Mouse (Mus musculus) fibroblast of lung, adult 2 months (primary cell): Measurements from ENCODE around the gene Vmn1r4.

Experiments
- DNase-seq: peaks from one replicate; pipeline ENCODE4 v3.0.0-alpha.2; 2011; ENCODE audit warnings: low read depth

The Vmn1r4 gene

DNA sequence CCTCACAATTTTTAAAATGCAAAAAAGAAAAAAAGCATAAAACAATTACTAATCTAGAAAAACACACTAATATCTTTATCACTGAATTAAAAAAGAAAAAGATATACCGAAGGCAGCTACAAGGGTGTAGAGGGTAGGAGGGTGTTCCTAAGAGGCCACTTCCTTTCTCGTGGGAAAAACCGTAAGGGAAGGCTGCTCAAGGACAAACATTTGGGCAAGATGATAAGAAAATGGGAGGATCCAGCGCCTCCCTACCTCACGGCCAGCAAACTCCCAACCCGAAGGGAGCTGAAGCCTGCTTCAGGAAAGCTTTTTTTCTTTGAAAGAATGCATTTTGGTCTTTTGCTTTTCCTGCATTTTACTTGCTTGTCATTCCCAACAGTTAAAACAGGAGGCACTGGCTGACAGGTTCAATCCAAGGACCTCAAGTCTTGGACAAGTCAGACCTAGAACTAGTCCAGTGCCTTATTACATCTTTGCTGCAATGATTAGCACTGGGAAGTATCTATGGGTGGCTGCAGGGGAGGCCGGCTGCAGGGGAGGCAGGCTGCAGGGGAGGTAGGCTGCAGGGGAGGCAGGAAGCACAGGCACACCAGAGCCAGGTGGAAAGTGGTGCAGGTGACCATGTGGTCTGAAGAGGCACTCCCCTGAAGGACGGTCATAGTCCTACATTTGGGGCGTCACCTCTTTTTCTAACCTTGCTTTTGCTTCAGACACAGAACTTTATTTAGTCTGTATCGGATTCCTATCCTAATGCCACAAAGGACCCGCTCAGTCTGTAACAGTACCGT, 6.0 kb upstream of the Vmn1r4 start:
- no peak for DNase-seq

- no peak for DNase-seq
Observed at GRCm38 (mm10) chr6:56919330-56920044, 4.3 kb upstream of the Vmn1r4 start.

DNA sequence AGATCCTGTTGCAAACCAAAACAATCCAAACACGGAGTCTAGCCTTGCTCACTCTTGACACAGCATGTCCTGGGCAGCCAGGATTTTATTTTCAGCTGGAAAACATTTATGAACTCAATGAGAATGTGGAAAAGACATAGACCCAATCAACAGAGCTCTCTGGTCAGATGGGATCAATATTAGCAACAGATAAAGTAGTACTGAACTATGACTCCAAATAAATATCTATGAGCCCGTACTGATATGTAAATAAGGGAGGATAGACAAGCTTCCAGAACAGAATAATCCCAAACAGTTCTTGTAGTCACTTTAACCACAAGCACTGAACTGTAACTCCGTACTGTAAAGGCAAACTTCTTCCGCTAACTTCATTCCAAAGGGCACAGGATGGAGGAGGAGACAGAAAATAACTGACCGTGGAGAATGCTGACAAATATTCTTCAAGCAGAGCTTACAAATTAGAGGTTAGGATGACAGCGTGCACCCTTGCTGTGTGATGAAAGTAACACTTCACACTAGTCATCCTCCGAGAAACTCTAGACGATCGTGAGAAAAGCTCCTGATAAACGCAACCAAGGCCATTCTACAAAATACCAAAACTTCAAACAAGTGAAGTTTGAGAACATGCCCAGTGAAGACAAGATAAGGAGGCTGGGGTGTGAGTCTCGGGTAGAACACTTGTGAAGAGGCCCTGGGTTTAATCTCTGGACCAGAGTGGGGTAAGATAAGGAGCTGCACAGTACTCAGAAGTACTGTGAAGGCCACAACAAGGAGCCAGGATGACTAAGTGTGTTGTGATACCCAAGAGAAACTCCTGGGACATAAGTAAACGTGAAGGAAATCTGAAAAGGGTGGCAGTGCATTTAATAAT, 3.4 kb upstream of the Vmn1r4 start:
- DNase-seq: no peak

GRCm38 (mm10) chr6:56923331-56923725, 487 bp upstream of the Vmn1r4 start:
- no peak for DNase-seq

DNA sequence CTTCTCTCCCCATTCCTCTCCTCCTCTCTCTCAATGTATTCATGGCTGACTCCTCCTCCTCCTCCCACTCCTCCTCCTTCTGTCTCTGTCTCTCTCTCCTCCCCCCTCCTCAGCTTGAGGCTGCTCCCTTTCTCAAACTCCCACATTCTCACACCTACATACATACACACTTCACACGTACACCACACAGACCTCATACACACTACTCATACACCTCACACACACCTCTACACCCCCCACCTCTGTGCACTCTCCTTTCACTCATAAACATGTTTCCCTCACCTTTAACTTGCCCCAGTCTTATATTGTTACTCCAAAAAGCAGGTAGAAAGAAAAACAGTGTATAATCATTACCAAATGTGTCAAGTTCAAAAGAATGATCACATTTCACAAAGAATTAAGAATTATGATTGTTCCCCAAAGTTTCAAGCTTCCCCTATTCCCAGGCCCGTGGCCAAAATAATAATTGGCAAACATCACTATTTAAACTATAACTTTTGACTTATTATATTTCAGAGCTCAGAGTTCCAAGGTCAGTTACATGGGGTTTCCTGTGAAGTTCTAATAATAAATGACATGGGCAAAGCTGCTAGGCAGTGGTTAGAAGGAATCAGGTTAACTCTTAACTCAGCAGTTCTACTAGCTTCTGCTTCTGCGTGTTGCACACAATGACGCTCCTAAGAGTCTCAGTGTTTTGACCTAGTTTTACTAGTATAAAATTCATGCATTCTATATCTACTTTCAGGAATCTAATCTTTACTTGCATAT, 8.0 kb downstream of the Vmn1r4 start:
- no peak for DNase-seq

DNA sequence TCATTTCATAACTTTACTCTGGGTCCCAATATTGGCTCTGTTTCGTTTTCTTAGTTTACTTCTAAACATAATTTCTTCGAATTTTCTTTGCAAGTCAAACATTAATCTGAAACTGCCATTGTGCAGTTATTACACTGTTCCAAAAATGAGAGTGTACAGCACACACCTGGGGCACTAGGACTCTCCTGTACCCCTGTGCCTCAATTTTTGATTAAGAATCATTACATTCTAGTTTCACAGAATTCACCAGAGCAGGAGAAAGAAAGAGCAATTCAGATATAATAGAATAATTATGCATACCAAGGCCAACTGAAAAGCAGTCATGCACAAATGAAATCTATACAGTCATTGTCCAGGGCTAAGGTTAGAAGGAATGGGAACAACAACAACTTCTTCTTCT, 8.6 kb downstream of the Vmn1r4 start:
- no peak for DNase-seq

DNA sequence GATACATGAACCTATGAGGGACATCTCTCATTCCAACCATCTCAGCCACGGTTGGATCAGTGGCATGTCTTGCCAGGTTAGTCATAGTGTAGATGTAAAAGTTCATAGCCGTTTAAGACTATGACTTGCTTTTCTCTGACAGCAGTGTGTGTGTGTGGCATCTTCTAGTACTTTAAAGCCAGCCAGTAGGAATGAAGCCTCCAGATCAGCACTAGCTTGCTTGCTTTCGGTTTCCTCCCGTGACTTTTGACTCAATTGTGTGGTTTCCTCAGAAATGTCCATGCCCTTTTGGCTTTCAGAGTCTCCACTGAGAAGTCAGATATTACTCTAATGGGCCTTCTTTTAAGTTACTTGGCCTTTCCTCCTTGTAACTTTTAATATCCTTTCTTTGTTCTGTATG, 10.6 kb downstream of the Vmn1r4 start:
- DNase-seq: no peak

DNA sequence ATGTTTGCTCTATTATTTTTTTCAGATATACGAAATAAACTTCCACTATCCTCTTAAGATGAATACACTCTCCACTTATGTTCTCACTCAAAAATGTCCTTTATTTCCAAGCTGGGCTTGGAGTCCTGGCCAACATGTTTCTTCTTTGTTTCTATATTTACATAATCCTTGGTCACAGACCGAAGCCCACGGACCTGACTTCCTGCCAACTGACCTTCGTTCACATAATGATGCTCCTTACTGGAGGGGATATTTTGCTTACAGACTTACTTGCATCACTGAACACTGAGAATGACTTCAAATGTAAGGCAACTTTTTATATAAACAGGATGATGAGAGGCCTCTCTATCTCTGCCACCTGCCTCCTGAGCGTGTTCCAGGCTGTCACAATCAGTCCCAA, 32.6 kb downstream of the Vmn1r4 start:
- no peak for DNase-seq

DNA sequence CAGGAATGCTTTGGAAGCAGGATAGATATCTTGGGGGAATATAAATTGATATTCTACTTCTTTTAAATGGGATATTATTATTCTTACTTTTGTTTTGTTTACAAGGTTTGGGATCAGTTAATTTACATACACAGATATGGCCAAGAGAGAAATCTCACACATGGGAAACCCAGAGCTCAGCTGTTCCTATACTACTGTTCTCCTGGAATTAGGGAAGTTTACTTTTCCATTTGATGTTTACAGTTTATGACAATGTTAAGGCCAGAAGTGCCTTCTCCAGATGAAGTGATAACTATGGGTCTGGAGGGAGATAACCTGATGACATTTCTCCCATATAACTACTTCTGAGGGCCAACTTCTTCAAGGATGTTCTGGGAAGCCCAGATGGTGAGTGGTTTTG, 46.2 kb downstream of the Vmn1r4 start, which contains the start of gene Vmn1r5:
Vmn1r5 (plus strand) TSS at position 301 of the 400 bp plus-strand sequence.
- DNase-seq: no peak

GRCm38 (mm10) chr6:56996943-56997342, 73.1 kb downstream of the Vmn1r4 start, which contains the start of gene Vmn1r6:
Gene Vmn1r6 (plus strand): TSS chr6:56997243.
- DNase-seq: no peak
